Mouse (Mus musculus): ENCODE results near the gene Ddx58. TPM values are rescaled to one million over a fixed set of nuclear protein-coding genes. Genes with fewer than 3 reads are reported as not detected.

Ddx58 gene
- polyA plus RNA-seq, 1 experiment = 1.4 TPM

GRCm38 (mm10) chr4:40241928-40242327 lies 2.3 kb upstream of the Ddx58 start:
- TF ChIP-seq FOSL1 (IDR thresholded peaks at IDR 0.05; ENCODE audit: insufficient read depth, low read length, poor library complexity, severe bottlenecking) (no peak), CTCF (IDR thresholded peaks at IDR 0.05; ENCODE audit: control insufficient read depth, insufficient read depth, insufficient read length) (no peak), MAX (IDR thresholded peaks at IDR 0.05) (no peak), CEBPB (IDR thresholded peaks at IDR 0.05; ENCODE audit: low read depth) (no peak), MYOD1 (IDR thresholded peaks at IDR 0.05; ENCODE audit: control insufficient read depth, insufficient read length, low read depth) (no peak)
- Histone ChIP-seq H3K79me2 (ENCODE audit: control insufficient read depth, insufficient read depth) (no peaks in the 10 kb centered on the region), H3K27me3 (ENCODE audit: control insufficient read depth, insufficient read depth, insufficient read length) (no peaks in the 10 kb centered on the region), H3K4me3 (ENCODE audit: insufficient read depth, poor library complexity, severe bottlenecking) (no peak overlapping the region), H3ac (ENCODE audit: control insufficient read depth, insufficient read length, low read depth) (no peak overlapping the region), H3K36me3 (ENCODE audit: control insufficient read depth, insufficient read depth) (no peaks in the 10 kb centered on the region), H3K79me3 (ENCODE audit: low read depth) (no peaks in the 10 kb centered on the region)

GRCm38 (mm10) chr4:40240272-40240744 lies 680 bp upstream of the Ddx58 start:
- Histone ChIP-seq H3ac (ENCODE audit: control insufficient read depth, insufficient read length, low read depth) (no peak overlapping the region), H3K4me3 (ENCODE audit: insufficient read depth, poor library complexity, severe bottlenecking) (no peak overlapping the region), H3K36me3 (ENCODE audit: control insufficient read depth, insufficient read depth) (no peaks in the 10 kb centered on the region), H3K27me3 (ENCODE audit: control insufficient read depth, insufficient read depth, insufficient read length) (no peaks in the 10 kb centered on the region), H3K79me3 (ENCODE audit: low read depth) (no peaks in the 10 kb centered on the region), H3K79me2 (ENCODE audit: control insufficient read depth, insufficient read depth) (no peaks in the 10 kb centered on the region)
- TF ChIP-seq USF1 (IDR thresholded peaks at IDR 0.05; ENCODE audit: low read depth) (no peak), CTCF (IDR thresholded peaks at IDR 0.05; ENCODE audit: control insufficient read depth, insufficient read depth, insufficient read length) (no peak), MYOD1 (IDR thresholded peaks at IDR 0.05; ENCODE audit: control insufficient read depth, insufficient read length, low read depth) (no peak)

- H3K36me3 ChIP-seq (ENCODE audit: control insufficient read depth, insufficient read depth) = no peaks in the 10 kb centered on the region
- H3K79me3 ChIP-seq (ENCODE audit: low read depth) = no peaks in the 10 kb centered on the region
- H3K27me3 ChIP-seq (ENCODE audit: control insufficient read depth, insufficient read depth, insufficient read length) = no peaks in the 10 kb centered on the region
- TF ChIP-seq CEBPB (IDR thresholded peaks at IDR 0.05; ENCODE audit: low read depth) (no peak), MAX (IDR thresholded peaks at IDR 0.05) (no peak), USF1 (IDR thresholded peaks at IDR 0.05; ENCODE audit: low read depth) (no peak), MYOG (IDR thresholded peaks at IDR 0.05; ENCODE audit: control insufficient read depth, extremely low read depth, insufficient read length) (no peak), CTCF (IDR thresholded peaks at IDR 0.05; ENCODE audit: control insufficient read depth, insufficient read depth, insufficient read length) (no peak), FOSL1 (IDR thresholded peaks at IDR 0.05; ENCODE audit: insufficient read depth, low read length, poor library complexity, severe bottlenecking) (no peak), MYOD1 (IDR thresholded peaks at IDR 0.05; ENCODE audit: control insufficient read depth, insufficient read length, low read depth) (no peak)
- peak overlapping the region; percentile 35 for H3ac ChIP-seq (ENCODE audit: control insufficient read depth, insufficient read length, low read depth)
- H3K4me3 ChIP-seq (ENCODE audit: insufficient read depth, poor library complexity, severe bottlenecking) = peak overlapping the region; percentile 44
- H3K79me2 ChIP-seq (ENCODE audit: control insufficient read depth, insufficient read depth) = no peaks in the 10 kb centered on the region
These were observed 882 bp downstream of the Ddx58 start for GRCm38 (mm10) chr4:40238483-40239408.

GRCm38 (mm10) chr4:40236829-40237228 lies 2.8 kb downstream of the Ddx58 start:
- Histone ChIP-seq H3K79me3 (ENCODE audit: low read depth) (no peaks in the 10 kb centered on the region), H3K79me2 (ENCODE audit: control insufficient read depth, insufficient read depth) (no peaks in the 10 kb centered on the region), H3K27me3 (ENCODE audit: control insufficient read depth, insufficient read depth, insufficient read length) (no peaks in the 10 kb centered on the region), H3K36me3 (ENCODE audit: control insufficient read depth, insufficient read depth) (no peaks in the 10 kb centered on the region), H3K4me3 (ENCODE audit: insufficient read depth, poor library complexity, severe bottlenecking) (no peak overlapping the region), H3ac (ENCODE audit: control insufficient read depth, insufficient read length, low read depth) (no peak overlapping the region)
- no peak for TF ChIP-seq CTCF (IDR thresholded peaks at IDR 0.05; ENCODE audit: control insufficient read depth, insufficient read depth, insufficient read length)
- TF ChIP-seq USF1 (IDR thresholded peaks at IDR 0.05; ENCODE audit: low read depth) = no peak
- TF ChIP-seq FOSL1 (IDR thresholded peaks at IDR 0.05; ENCODE audit: insufficient read depth, low read length, poor library complexity, severe bottlenecking) = no peak
- no peak for TF ChIP-seq MYOG (IDR thresholded peaks at IDR 0.05; ENCODE audit: control insufficient read depth, extremely low read depth, insufficient read length)
- TF ChIP-seq MAX (IDR thresholded peaks at IDR 0.05) = no peak
- TF ChIP-seq CEBPB (IDR thresholded peaks at IDR 0.05; ENCODE audit: low read depth) = no peak
- TF ChIP-seq MYOD1 (IDR thresholded peaks at IDR 0.05; ENCODE audit: control insufficient read depth, insufficient read length, low read depth) = no peak

- Histone ChIP-seq H3K4me3 (ENCODE audit: insufficient read depth, poor library complexity, severe bottlenecking) (no peak overlapping the region), H3K79me2 (ENCODE audit: control insufficient read depth, insufficient read depth) (no peaks in the 10 kb centered on the region), H3K36me3 (ENCODE audit: control insufficient read depth, insufficient read depth) (no peaks in the 10 kb centered on the region)
These were observed 5.4 kb downstream of the Ddx58 start for GRCm38 (mm10) chr4:40234256-40234655.

More at GRCm38 (mm10) chr4:40234256-40234655, 5.4 kb downstream of the Ddx58 start:
- TF ChIP-seq CEBPB (IDR thresholded peaks at IDR 0.05; ENCODE audit: low read depth) (no peak), CTCF (IDR thresholded peaks at IDR 0.05; ENCODE audit: control insufficient read depth, insufficient read depth, insufficient read length) (no peak), FOSL1 (IDR thresholded peaks at IDR 0.05; ENCODE audit: insufficient read depth, low read length, poor library complexity, severe bottlenecking) (no peak), MAX (IDR thresholded peaks at IDR 0.05) (no peak), MYOG (IDR thresholded peaks at IDR 0.05; ENCODE audit: control insufficient read depth, extremely low read depth, insufficient read length) (no peak), USF1 (IDR thresholded peaks at IDR 0.05; ENCODE audit: low read depth) (no peak), MYOD1 (IDR thresholded peaks at IDR 0.05; ENCODE audit: control insufficient read depth, insufficient read length, low read depth) (no peak)
- H3ac ChIP-seq (ENCODE audit: control insufficient read depth, insufficient read length, low read depth) = no peak overlapping the region
- no peaks in the 10 kb centered on the region for H3K27me3 ChIP-seq (ENCODE audit: control insufficient read depth, insufficient read depth, insufficient read length)
- H3K79me3 ChIP-seq (ENCODE audit: low read depth) = no peaks in the 10 kb centered on the region
